Mouse (Mus musculus) heart, postnatal 25 days (tissue): ENCODE measurements at regions not wholly inside any gene's neighbourhood (a gene's known extent, or its start where the extent isn't known, plus 50 kb on each side); places are given as distances from the start of the nearest gene placed in this dataset.

Experiments
- DNase-seq: peaks from one replicate; pipeline ENCODE4 v3.0.0; 2022; ENCODE audit warnings: low spot score
- intact Hi-C: fragments of 180-260 bp; cut with DNase I; formaldehyde crosslinking; loops from one replicate; pipeline ENCODE4 v1.15.1; 2025

DNA sequence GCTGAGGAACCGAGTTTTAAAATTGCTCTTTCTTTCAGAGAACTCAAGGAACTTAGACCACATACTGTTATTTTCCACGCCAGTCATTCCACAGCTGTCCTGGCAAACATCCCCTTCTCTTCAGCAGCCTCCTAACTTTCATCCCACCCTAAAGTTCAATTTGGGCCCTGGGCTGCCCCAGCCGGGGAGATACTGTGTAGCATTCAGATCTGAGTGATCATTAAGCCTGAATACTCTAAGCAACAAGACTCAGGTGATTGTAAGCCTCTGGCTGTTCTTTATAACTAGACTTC is 227.8 kb downstream of the Slc30a10 start:
- no peak for DNase-seq
- intact Hi-C loops = loop anchor here (1.0 to 10.0 kb wide), 2 partner anchors 502 to 1040 kb away; no protein-coding TSS in a partner anchor

DNA sequence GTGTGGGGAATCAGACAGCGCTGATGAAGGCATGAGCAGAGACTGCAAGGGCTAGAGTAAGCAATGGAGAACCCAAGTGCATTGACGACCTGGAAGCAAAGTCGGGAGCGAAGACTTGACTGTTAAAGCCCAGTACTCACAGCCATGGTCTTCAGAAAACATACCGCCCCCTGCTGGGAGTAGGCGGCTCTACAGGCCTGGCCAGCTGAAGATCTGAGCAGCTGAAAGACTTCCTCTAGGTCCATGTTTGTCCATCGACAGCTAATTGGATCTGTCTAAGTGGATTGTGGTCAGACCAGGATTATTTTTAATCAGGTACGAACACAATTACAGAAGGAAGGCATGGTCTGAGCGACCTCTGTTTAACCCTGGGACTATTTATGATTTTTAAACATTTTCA is 230.0 kb downstream of the Slc30a10 start:
- intact Hi-C loops = loop anchor here (10.0 kb wide), 1 partner anchor 500 kb away; no protein-coding TSS in a partner anchor
- no peak for DNase-seq

DNA sequence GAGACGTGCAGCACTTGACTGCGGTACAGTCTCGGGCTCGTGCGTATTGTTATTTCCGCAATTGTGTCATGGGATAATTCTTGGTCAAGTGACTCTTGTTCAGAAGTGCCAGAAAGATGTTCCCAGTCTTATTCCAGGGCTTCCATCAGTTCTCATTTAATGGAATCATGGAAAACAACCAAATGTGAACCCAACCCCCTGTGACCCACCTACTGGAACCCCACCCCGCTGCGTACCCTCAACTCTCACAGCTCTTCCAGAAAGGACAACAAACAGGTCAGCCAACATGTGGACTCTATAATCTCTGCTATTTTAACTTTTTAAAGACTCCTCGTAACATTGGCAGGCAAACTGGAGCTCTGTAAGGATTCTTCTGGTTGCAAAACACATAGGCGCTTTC is 233.9 kb downstream of the Slc30a10 start:
- intact Hi-C loops = loop anchor here (10.0 kb wide), 1 partner anchor 496 kb away; no protein-coding TSS in a partner anchor
- DNase-seq = no peak

DNA sequence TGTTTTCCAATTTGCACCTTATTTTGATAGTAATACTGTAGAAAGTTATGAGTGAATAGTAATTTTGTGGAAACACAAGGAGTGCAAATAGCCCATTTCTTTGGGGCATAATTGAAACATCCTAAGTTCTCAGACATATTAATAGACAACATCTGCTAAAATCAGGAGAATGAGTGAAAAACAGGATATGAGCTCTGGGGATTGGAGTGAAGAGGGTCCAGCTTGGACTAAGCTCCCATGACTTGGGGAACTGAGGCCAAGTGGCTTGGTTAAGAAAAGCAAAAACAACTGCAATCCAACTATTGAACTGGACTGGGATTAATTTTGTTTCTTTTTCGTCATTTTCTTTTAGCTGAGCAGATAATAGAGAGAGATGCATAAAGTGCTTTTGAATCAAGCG is 240.7 kb downstream of the Slc30a10 start:
- intact Hi-C loops = no loop called here
- no peak for DNase-seq

DNA sequence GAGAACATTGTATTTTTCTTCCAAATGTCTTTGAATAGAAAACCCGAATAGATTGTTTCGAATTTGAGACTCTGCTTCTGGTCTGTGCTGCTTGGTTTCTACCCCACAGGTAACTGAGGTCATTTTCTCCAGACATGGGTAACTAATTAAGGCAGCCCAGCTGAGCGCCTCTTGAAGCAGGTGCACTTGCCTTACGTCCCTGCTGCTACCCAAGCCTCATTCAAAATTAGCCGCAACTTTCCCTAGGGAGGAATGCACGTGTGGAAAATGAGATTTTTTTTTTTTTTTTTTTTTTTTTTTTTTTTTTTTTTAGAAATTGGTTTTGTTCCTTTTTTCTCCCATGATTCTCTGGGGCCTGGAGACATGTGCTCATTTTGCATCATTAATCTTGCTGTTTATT is 245.1 kb downstream of the Slc30a10 start:
- DNase-seq = no peak

DNA sequence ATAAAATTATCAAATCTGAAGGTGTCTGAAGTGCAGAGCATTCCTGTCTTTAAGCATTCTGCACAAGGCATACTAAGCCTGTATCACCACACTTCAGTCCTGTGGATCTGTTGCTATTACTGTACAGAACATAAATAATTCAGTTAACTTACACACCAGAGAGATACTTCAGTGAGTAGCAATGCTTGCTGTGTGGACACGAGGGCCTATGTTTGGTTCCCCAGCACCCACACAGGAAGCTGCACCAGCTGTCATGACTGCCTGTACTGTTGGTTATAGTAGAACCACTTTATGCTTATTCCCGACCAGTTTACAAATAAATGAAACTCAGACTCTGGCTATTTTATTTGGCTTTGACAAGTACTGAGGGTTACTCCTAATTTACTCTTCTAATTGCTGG is 271.7 kb downstream of the Slc30a10 start:
- intact Hi-C loops = no loop called here
- no peak for DNase-seq

More for the DNA sequence above, 245.1 kb downstream of the Slc30a10 start:
- intact Hi-C loops = no loop called here

DNA sequence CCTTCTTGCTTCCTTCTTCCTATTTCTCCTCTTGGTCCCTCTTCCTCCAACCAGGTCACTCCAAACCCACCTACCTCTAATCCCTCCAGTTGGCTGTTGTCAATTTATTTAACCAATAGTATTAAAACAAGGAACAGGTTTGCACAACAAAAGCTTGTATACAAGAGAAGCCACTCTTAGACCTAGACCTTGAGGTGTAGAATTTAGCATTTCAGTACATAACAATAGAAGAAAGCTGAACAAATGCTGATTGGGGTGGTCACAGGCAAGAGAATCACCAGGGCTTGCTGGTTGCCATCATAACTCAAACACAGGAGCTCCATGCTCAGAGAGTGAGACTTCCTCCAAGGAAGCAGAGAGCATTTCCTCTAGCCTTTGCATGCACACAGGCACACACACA is 272.2 kb downstream of the Slc30a10 start:
- intact Hi-C loops = no loop called here
- DNase-seq = no peak

DNA sequence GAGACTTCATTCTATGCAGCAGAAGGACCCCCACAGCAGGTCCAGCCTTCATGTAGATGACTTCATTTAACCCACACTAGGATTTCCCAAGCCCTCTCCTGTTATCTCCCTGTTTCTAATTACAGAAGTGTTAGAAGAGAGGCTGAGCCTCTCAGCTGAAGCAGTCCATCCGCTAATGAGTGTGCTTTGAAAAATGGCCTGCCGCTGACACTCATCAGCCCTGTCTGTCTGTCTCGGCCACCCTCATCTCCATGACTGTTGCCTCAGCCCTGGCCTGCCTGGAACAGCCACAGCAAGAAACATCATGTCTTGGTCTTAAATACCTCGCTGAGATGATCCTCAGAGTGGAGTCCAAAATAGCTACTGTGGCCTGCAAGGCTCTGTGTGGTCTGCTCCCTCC is 273.1 kb downstream of the Slc30a10 start:
- intact Hi-C loops = no loop called here
- no peak for DNase-seq

DNA sequence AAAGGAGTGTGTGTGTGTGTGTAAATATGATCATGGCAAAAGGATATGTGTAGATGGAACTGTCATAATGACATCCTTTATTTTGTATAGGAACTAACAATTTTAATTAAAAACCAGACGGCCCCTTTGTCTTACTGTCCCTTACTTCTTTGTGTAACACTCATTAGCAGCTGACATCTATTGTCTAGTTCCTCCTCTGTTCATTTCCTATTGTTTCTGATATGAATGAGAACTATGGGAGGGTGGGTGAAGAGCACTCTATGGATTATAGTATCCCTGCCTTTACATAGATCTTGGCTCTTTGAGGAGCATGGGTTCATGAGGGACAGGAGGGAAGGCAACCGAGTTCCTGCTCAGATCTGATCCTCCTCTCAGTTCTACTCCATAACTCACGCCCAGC is 273.8 kb downstream of the Slc30a10 start:
- DNase-seq = no peak
- intact Hi-C loops = no loop called here

DNA sequence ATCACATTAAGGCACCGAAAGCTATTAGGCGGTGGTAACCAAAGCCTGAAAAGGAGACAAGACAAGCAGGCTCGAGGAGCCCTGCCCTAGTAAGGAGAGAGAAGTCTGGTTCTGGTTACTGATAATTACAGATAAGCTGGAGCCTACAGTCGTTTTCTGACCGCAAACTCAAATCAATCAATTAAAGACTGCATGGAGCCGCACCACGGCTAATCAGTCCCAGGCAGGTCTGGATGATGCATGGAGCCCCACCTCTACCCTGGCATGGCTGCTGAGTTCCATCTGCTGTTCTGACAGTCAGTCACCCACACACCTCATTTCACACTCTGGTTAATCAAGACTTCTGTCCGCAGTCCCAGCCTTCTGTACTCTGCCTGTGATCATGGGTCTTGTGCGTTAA is 276.4 kb downstream of the Slc30a10 start:
- no peak for DNase-seq
- intact Hi-C loops = no loop called here

DNA sequence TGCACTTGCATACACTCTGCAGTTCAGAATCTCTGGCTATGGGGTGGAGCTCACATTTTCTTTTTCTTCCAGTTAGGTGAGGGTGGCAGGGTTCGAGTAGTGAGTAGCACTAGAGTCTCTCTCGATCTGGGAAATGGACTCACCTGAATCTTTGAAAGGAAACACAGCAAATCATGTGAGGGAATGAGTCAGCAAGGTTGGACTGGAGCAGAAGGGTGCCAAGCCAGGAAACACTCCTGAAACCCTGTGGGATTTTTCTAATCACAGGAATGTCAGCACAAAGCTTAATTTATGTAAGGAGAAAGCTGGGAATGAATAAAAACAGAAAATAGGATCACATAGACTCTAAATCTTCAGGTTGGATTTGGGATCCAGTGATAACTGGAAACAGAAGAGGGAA is 282.1 kb downstream of the Slc30a10 start:
- no peak for DNase-seq

DNA sequence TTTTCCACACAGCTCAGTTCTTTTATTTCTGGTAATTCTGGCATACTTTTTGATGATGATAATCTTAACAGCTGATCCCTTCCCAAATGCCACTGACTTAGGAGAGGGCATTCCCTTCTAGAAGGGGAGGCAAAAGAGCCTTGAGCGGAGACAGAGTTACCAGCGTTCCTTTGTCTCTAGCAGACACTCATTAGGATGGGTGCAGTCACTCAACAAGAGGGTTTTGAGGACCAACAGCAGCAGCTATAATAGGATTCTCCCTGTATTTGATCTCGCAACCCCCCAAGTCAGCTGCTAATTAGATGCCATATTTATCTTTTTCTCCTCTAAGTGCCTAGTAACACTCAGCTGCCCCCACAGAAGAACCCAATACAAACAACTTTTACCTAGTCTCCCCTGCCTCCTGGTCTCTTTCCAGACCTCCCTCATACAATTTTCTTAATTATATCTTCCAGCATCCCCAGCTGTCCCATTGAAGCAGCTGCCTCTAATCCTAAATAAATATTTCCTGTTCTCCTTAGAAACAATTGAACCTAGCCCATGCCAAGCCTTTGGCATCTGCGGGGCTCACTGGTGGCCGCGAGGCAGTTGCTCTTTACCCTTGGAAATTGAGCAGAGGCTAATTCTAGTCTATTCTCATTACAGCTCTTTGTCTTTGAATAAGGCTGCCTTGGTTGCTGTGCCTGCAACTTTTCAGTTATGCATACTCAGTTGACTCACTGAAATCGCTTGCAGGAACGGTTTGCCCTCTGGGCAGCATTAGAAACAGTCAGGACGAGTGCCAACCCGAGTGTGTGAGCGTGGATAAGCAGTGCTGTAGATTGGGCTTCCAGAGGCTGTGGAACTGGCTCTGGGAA is 286.6 kb downstream of the Slc30a10 start:
- intact Hi-C loops = no loop called here
- no peak for DNase-seq

More for the DNA sequence above, 282.1 kb downstream of the Slc30a10 start:
- intact Hi-C loops = no loop called here

DNA sequence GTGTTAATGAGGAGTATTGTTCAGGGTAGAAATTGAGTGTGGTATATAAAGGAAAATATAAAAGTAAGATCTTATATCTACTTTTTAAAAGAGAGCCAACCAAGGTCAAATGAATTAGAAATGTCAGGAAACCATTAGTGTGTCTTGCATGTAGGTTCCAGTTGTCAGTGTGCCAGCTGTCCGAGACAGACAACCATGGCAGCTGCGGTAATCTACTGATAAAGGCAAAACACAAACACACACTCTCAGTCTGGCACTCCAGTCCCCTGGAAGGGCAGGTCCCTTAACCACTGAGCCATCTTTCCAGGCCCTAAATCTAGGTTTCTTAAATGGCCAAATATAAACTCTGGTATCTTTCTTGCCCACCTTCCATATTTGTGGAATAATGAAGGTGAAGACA is 294.6 kb downstream of the Slc30a10 start:
- DNase-seq = no peak
- intact Hi-C loops = no loop called here

DNA sequence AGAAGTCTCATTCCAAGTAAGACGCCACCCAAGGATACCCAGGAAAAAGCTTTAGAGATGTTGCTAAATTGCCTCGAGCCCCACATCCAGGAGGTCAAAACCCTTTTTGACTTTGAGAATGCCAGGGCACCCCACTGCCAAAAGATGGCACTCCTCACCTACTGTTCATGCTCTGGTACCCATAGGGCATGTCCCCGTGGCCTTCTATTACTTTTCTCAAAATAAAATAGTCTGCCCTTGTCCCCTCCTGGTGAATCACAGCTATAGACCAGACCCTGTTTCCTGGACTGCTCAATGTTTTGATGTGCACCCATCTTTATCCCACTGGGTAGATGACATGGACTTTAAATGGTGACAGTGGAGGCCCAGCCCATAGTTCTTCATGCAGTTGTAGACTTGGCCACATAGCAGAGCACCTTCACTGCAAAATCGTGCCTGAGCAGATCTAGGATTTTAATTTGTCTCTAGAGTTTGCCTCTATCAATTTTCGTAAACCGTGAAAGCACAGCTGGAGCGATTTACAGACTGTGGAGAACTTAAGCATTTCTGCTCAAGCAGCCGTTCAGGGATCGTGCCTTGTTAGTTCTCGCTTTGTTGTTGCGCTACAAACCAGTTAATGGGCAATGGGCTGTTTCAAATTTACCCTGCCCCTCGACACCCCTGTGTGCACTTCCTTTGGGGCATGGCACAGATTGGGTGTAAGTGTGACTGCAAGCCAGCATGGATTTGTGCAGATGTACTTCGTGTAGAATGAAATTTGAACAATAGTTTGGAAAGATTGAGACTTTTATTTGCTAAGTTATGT is 300.0 kb downstream of the Slc30a10 start:
- intact Hi-C loops = loop anchor here (2.0 kb wide), 1 partner anchor 968 kb away; no protein-coding TSS in a partner anchor
- DNase-seq = no peak

DNA sequence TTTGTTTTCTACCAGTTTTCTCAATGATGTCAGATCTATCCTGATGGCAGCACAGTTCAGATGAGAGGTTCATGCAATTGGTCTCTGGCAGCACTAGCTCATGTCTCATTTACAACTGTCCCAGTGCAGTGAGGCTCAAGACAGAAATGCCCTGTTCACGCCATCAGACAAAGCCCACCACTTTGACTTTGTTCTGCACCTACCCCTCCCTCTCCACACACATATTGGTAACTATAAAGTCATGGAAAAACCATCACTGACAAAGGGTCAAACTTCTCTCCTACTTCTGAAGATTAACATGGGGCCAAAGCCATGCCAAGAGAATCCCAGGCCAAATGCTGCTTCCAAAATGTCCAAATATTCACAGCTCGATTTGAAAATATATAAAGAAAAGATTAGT is 302.7 kb downstream of the Slc30a10 start:
- intact Hi-C loops = no loop called here
- DNase-seq = no peak

DNA sequence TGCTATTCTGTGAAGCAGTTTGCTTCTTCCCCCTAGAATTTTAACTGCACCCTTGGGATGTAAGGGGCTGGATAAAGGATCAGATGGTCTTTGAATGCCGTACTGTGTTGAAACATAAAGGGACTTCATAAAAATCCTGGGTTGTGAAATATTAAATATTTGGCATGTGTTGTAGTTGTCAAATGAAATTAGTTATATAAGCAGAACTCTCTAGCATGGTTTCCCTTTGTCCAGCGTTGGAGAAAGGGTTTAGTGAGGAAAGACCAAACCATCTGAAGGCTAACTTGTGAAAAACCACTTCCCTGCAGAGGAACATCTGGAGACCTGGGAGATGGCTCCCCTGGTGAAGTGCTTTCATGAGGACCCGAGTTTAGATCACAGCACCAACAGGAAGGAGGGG is 319.6 kb downstream of the Slc30a10 start:
- intact Hi-C loops = no loop called here
- DNase-seq = no peak

DNA sequence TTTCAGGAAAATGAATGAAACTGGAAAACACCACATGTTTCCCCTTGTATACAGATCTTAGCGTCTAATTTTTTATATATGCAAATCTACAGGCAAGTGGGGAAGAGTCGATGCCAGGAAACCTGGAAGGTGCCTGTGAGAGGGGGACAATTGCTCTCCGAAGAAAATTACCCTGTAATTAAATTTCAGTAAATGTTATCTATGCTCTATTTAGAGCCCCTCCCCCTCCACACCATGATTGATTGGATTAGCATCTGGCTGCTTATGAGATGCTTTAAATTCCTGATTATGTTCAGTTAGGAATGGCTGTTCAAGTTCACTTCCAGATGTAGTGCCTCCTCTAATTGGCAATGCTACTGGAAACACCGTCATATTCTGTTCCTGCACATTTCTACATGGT is 325.0 kb downstream of the Slc30a10 start:
- no peak for DNase-seq
- intact Hi-C loops = no loop called here

DNA sequence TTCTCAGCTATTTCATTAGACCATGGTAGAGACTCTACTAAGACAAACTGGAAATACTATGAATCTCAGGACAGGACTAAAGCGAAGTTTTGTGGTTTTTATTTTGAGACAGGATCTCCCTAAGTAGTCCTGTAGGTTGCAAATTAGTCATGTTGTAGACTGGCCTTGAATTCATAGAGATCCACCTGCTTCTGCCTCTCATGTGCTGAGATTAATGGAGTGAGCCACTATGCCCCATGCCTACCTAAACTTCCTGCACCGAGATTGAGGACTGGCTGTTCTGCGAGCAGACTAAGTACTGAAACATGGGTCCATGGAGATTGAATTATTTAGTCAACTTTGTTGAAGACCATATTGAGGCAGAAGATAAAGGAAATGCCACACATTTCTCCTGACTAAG is 315.0 kb downstream of the Lyplal1 start:
- intact Hi-C loops = no loop called here
- DNase-seq = no peak

DNA sequence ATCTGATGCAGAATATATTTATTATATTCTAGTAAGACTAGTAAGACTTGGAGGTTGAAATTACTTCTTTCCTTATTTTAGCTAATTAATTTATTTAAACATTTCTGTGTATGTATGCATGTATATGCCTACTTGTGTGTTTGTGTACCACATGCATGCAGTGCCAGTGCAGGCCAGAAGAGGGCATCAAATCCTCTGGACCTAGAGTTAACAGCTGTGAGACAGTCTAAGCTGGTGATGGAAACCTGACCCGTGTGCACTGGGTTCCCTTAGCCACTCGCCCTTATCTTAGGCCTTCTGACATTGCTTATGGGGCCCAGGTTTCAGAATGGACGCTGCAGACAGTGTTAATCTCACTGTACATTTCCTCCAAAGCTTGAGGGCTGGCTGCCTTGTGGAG is 302.2 kb downstream of the Lyplal1 start:
- intact Hi-C loops = no loop called here
- no peak for DNase-seq

DNA sequence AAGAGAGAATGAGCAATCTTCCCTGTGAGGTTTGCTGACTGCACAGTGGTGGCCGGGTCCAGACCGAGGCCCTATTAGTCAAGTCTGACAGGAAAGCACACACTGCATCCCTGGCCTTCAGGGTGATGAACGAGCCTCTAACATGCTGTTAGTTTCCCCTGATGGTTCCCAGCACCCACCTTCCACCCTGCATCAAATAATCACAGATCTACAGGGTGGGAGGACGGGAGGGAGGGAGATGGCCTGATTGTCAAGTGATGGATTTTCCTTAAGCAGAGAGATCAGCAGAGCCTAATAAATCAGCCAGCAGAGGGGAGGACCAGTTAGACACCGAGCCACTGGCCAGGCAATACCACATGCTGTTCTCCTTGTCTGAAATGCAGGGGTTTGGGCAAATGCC is 298.1 kb downstream of the Lyplal1 start:
- intact Hi-C loops = no loop called here

DNA sequence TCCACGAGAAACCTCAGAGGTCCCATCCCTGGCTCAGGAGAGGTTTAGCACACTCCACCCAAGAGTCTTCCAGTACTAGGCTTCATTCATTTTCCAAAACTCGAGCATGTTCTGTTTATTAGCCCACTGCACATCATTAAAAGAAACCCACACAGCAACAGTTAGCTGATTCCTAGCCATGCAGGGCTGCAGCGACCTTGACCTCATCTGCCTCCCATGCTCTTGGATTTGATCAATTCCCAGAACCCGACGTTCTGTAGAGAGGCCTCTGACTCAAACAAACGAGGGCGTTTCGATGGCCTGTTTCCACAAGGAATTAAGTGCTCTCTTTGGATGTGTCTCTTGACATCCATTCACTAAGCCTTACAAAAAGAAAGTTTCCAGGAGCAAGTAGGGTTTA is 294.9 kb downstream of the Lyplal1 start:
- intact Hi-C loops = no loop called here
- no peak for DNase-seq

More for the DNA sequence above, 298.1 kb downstream of the Lyplal1 start:
- no peak for DNase-seq
